Mouse (Mus musculus) bone marrow macrophage, adult 2 months (primary cell): ENCODE measurements around the gene Tmem179.

ENCODE experiments used
- CTCF ChIP-seq: IDR thresholded peaks from 2 replicates; pipeline ENCODE4 v1.5.1; 2012; ENCODE audit warnings: low read depth, mild to moderate bottlenecking, low read length, moderate library complexity
- POLR2A ChIP-seq: IDR thresholded peaks from 2 replicates; pipeline ENCODE4 v1.6.1; 2012; ENCODE audit warnings: mild to moderate bottlenecking, low read depth, low read length, borderline replicate concordance

GRCm38 (mm10) chr12:112496136-112496535, 20.4 kb downstream of the Tmem179 start:
- no peak for TF ChIP-seq CTCF
- TF ChIP-seq POLR2A: no peak
